Mouse (Mus musculus) thymus, adult 18-20 months (tissue): ENCODE data around the gene Mrpl23.
A peak's percentile ranks its signal among the peaks of the same experiment; 100 is the strongest.

Experiments
- DNase-seq, 2 experiments: peaks; one replicate each; pipeline ENCODE4 v3.0.0; 2022; ENCODE audit warnings: mixed read lengths in 2 of 2

Gene Mrpl23

GRCm38 (mm10) chr7:142523200-142523990 lies 9.1 kb upstream of the Mrpl23 start:
- DNase-seq: no peak

DNA sequence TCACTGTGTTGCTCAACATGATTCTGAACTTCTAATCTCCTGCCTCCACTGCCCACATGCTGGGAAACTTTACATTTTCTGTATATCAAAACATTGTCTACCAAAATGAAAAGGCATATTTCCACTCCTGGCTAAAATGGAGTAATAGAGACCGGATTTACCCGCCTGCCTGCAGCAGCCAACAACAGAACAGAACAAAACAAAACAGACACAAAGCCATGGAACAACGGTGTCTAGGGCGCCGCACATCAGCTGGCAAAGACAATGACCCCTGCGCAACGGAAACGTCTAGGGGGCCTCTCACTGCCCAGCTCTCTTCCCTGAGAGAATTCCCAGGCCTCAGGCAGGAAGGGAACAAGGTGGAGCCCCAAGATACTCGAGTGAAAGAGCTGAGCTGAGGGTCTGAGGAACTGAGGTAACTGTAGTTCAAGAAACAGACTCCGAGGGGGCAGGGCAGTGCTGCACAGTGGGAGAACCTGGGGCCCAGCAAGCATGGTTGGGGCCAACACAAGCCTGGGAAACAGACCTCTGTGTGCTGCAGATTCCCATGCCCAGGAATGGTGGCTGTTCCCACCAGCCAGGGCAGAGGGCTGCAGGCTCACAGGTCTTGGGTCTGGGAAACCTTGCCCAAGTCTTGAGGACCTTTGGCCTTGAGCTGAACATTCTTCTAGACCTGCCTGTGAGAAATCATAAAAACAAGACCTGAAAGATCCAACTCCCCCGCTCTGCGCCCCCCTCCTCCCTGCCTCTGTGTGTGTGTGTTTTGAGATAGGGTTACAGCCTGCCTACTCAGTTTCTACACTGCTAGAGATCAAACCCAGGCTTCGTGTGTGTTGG lies 6.9 kb upstream of the Mrpl23 start:
- no peak for DNase-seq

- no peak for DNase-seq
These were observed 3.1 kb upstream of the Mrpl23 start for GRCm38 (mm10) chr7:142529350-142529749.

DNA sequence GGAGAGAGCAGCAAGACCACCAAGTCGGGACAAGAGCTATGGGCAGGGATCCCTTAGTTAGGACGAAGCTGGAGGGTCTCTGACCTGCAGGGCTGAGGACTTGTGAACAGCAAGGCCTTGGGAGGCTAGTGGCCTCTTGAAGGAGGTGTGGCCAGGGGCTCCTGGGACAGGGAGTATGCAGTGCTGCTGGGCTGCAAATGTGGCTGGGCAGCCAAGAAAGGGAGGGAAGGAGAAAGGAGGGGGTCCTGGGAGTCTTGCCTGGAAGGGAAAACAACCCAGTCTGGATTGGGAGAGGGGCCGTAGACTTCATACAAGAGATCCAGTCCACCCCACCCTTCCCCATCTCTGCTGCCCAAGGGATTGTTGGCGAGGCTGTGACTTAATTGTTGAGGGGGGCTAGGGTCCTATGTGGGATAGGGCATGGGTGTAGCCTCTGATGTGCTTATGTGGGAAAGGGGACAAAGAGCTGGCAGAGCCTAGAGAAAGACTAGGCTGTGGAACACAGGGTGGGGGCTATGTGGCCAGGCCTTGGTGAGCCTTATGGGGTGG lies 439 bp upstream of the Mrpl23 start:
- DNase-seq: no peak

GRCm38 (mm10) chr7:142533059-142533855 lies 771 bp downstream of the Mrpl23 start:
- DNase-seq: peak; percentile 65 to 71

GRCm38 (mm10) chr7:142535116-142535515 lies 2.6 kb downstream of the Mrpl23 start:
- DNase-seq: no peak

DNA sequence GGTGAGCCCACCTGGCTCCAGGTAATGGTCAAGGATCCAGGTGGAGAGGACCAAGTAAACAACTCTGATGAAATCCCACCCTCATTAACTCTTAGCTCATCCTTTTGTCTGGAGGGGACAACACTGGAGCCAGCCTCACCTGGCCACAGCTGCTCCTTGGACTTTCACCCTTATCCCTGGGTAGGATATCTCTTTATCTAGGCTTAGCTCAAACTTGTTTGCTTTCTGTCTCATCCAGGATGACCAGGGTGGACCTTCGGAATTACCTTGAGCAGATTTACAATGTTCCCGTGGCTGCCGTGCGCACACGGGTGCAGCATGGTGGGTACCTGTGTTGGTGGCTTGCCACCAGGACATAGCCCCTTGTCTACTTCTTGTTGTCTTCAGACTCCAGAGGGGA lies 3.3 kb downstream of the Mrpl23 start:
- no peak for DNase-seq

DNA sequence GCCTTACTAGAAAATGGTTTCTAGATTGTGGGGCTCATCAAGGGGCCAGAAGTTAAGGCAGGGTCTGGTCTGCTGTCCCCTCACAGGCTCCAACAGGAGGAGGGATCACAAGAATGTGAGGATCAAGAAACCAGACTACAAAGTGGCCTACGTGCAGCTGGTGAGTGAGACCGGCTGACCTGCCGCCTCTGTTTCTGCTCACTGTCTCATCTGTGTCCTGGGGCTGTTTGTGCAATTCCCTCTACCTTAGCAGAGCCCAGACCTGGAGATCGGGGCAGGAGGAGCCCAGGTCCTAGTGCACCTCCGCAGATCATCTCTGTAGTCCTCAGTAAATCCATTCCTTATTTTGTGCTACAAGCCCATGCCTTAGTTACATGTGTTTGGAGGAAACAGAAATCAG lies 4.7 kb downstream of the Mrpl23 start:
- no peak for DNase-seq

GRCm38 (mm10) chr7:142537879-142538278 lies 5.4 kb downstream of the Mrpl23 start:
- DNase-seq: peak; percentile 26 to 30

DNA sequence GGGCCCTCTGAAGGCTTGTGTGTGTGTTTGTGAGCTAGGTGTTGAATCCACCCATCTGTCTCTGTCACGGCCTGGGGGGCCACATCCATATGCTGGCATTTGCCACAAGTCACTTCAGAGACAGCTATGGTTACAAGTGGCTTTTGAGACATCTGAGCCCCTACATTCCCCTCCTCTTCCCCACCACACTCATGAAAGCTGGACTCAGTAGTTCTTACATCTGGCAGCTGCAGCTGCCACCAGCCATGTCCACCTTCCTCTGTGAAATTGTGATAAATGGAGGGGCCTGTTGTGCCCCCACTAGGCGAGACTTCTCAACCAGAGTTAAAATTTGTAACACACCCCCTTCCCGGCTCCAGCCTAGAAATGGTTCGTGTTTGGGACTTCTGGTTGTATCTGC lies 5.8 kb downstream of the Mrpl23 start:
- DNase-seq: no peak

- DNase-seq: no peak
These were observed 6.3 kb downstream of the Mrpl23 start for GRCm38 (mm10) chr7:142538766-142539165.

DNA sequence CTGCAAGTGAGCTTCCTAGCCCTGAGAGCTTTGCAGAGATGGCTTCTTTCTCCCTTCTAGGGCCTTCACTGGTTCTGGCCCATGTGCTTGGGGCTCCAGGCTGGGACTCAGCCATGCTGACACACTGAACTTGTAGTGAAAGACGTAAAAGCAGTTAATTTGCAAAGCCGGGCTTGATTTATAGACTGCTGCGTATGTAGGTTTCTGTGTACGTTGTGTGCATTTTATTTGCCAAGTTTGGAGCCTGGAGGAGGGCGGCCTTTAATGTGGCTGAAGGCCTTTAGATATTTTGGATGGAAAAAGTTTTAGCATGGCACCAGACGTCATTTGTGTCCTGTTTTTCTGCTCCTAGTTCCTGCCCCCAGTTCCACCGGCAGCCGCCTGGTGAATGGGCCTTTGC lies 7.3 kb downstream of the Mrpl23 start:
- no peak for DNase-seq

GRCm38 (mm10) chr7:142542771-142543303 lies 10.4 kb downstream of the Mrpl23 start:
- no peak for DNase-seq

DNA sequence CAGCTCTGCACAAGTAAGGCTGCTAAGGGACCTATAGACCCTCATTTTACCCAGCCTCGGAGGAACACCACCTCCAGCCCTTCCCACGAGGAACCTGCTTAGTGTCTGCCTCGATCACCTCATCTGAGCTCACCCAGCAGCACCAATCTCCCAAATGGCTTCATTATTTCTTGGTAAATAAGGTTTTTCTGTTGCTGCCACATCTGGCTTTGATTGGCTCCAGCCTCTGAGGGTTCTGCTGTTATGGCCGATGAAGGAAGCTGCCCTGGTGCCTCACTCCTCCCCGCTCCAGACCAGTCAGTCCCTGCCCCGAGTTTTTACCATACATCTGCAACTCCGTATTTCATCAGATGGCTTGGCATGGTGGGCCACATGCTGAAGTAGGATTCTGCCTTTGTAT lies 13.5 kb downstream of the Mrpl23 start:
- DNase-seq: no peak

DNA sequence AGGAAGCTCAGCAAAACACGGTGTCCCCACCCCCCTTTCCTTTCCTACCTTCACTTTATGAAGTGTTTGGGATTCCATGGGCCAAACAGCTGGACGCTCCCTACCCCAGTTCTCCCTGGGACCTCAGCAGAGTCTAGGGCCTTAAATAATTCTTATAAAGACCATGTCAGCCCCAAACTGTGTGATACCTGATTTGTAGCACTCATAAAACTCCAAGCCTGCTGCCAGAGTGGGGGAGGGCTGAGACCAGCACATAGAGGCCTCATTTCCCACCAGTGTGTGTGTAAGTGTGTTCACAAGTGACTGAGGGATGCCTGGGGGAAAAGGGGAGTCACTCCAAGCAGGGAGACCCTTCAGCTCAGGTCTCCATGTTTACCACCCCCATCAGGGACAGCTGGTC lies 15.4 kb downstream of the Mrpl23 start:
- DNase-seq: no peak

- DNase-seq: no peak
These were observed 16.2 kb downstream of the Mrpl23 start for GRCm38 (mm10) chr7:142548706-142549105.

DNA sequence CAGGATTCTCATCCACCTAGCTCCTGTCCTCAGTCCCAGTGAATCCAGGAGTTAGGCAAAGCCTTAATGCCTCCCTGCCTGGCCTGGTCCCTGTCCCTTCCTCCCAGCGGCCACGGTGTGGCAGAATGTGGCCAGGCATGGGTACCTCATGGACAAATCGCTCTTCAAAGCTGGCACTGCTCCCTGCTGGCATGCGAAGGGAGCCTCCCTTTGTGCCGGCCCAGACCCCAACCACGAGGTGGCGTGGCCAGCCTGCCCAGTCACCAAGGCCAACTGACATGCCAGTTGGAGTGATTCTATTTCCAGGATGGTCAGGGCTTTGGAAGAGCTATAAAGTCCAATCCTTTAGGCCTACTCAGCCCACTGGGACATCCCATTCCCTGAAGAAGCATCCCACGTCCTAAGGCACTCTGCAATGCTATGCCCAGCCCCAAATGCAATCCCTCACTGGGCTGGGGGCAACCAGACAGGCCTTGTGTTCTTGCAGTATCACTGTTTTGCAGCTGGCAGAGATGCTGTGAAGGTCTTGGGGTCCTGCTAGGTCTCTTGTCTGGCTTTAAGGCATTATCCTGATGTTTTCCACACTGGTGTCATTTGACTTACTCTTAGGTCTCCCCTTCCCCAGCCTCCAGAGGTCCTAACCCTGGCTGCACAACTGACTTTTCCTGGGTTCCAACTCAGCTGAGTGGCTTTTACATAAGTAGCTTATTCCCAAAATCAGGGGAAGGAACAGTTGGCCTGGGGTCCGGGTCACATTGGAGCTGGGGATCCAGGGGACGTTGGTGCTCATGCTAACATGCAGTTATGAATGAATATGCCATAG lies 17.7 kb downstream of the Mrpl23 start:
- no peak for DNase-seq

- no peak for DNase-seq
These were observed 18.5 kb downstream of the Mrpl23 start for GRCm38 (mm10) chr7:142550935-142551373.

DNA sequence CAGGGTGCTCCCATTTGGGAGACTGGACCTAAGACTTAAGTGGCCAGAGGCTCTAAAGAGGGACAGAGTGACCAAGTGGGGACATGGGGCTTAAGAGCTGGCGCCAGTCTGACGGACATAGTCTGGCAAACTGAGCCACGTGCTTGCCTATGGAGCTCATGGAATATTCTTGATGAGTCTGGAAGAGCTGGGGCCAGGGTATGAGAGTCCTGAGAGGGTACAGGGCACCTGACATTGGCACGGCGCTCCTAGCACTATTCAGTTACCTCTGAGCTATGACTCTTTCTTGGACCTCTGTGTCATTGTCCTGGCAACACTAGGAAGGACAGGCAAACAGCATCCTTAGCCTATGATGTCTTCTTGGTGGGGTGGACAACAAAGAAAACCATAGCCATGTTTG lies 19.2 kb downstream of the Mrpl23 start:
- no peak for DNase-seq

- no peak for DNase-seq
These were observed 20.3 kb downstream of the Mrpl23 start for GRCm38 (mm10) chr7:142552591-142553416.
